Mouse (Mus musculus) cerebellum, adult 2 months (tissue): Measurements from ENCODE around the gene Hdac9. TPM values are rescaled to one million over a fixed set of nuclear protein-coding genes. Genes with fewer than 3 reads are reported as not detected.

Experiments used
- DNase-seq, 2 experiments: peaks; one replicate each; pipeline ENCODE4 v3.0.0; 2021
- H3K27ac ChIP-seq: fragments of 200-500 bp; 2 replicates; pipeline ENCODE4 v1.5.1; 2012; ENCODE audit warnings: low read length, control low read depth, inconsistent platforms; ENCODE audit not compliant: insufficient read depth
- H3K27me3 ChIP-seq: fragments of 200-500 bp; 2 replicates; pipeline ENCODE4 v1.6.1; 2012; ENCODE audit warnings: inconsistent platforms, mild to moderate bottlenecking, low read length, moderate library complexity; ENCODE audit not compliant: control insufficient read depth, insufficient read depth
- H3K4me1 ChIP-seq: fragments of 200-500 bp; 2 replicates; pipeline ENCODE4 v1.6.1; 2011; ENCODE audit warnings: low read length; ENCODE audit not compliant: control insufficient read depth, insufficient read depth
- H3K4me3 ChIP-seq: fragments of 200-500 bp; replicated peaks from 2 replicates; pipeline ENCODE3; 2011; ENCODE audit warnings: mild to moderate bottlenecking, low read depth, low read length, control low read depth; ENCODE audit not compliant: insufficient read depth
- CTCF ChIP-seq: fragments of 200-500 bp; IDR thresholded peaks from 2 replicates; pipeline ENCODE4 v1.5.1; 2011; ENCODE audit warnings: low read depth, mild to moderate bottlenecking, control low read depth, low read length, moderate library complexity, borderline replicate concordance; ENCODE audit not compliant: insufficient read depth
- POLR2A ChIP-seq: fragments of 200-500 bp; IDR thresholded peaks from 2 replicates; pipeline ENCODE4 v1.6.1; 2011; ENCODE audit warnings: low read length, control low read depth, borderline replicate concordance; ENCODE audit not compliant: insufficient read depth
- WGBS: fragments of 180-500 bp; shearing (Covaris S2); methylation state at CpG from one replicate; pipeline ENCODE4 v1.1.7; 2018; 5-methylcytosine and 5-hydroxymethylcytosine counted together
- polyA plus RNA-seq: library from polyadenylated mRNA; depleted of rRNA; stranded (reverse); fragments of >200 nt; gene quantifications from 2 replicates; pipeline ENCODE4 v1.2.3, GENCODE M21; 2012

Gene Hdac9
- polyA plus RNA-seq, 1 experiment = 9.3 TPM

DNA sequence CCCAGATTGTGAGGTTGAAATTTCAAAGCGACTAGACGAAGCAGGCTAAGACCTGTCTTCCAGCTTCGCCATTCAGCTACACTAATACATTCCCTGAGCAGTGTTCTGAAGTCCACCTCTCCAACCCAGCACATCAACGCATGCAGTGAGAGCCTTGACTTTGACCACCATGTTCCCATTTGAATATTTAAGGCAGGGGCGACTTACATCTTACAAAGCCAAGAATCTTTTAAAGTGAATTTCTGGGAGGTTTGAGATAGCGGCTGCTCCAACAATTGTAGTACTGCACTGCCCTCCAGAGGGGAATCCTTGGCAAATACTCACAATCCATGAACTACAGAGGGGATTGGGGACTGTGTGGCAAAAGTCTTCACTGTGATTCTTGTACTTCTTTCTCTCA lies 258.8 kb downstream of the Hdac9 start:
- DNase-seq = peak; percentile 15 to 29
- Histone ChIP-seq H3K4me3 (no peak overlapping the region), H3K27me3 (no peaks in the 10 kb centered on the region), H3K4me1 (no peaks in the 10 kb centered on the region), H3K27ac (no peak overlapping the region)
- TF ChIP-seq CTCF = peak; percentile 46
- TF ChIP-seq POLR2A = no peak
- WGBS = 35% methylated on average over 6 of the region's 6 CpGs

DNA sequence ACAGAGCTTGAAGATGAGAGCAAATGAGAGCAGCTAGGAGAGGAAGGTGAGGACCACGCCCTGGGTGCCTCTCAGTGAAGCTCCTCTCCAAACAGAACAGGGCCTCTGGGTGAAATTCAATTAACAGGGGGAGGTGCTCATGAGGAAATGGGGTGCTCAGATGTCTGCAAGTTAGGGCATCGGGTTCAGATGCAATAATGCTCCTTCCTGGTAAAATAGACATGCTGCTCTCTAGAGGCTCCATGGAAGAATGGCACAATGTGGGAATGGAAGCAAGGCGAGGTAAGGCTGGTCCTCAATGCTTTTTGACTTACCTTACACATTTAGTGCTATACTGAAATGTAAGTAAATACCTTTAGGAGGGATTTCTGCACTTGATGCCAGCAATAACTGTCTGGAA lies 263.3 kb downstream of the Hdac9 start:
- no peak for DNase-seq
- Histone ChIP-seq H3K4me1 (no peaks in the 10 kb centered on the region), H3K27ac (no peak overlapping the region), H3K4me3 (no peak overlapping the region), H3K27me3 (no peaks in the 10 kb centered on the region)
- 30% methylated on average over 3 of the region's 3 CpGs for WGBS
- TF ChIP-seq CTCF (peak; percentile 29; the same call in 1 of the 2 replicates), POLR2A (no peak)

DNA sequence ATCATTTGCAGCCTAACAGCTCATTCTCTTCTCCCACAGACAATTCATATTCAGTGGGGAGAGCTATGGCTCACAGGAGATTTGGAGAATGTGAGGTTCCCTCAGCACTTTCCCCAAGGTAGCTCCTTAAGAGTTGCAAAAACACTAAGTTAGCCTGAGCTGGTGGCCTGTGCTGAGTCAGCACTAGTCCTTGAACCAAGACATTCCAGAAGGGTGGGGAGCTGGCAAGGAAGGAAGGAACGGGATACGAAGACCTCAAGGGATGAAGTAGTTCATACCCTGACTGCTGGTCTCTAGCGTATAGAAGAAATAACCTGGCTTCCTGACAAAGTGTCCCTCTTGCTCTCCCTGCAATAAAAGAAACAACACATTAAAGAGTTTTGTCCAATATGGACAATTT lies 268.1 kb downstream of the Hdac9 start:
- Histone ChIP-seq H3K27me3 (no peaks in the 10 kb centered on the region), H3K27ac (no peak overlapping the region), H3K4me3 (no peak overlapping the region), H3K4me1 (no peaks in the 10 kb centered on the region)
- no peak for TF ChIP-seq CTCF
- 55% methylated on average over 3 of the region's 3 CpGs for WGBS
- DNase-seq = no peak

DNA sequence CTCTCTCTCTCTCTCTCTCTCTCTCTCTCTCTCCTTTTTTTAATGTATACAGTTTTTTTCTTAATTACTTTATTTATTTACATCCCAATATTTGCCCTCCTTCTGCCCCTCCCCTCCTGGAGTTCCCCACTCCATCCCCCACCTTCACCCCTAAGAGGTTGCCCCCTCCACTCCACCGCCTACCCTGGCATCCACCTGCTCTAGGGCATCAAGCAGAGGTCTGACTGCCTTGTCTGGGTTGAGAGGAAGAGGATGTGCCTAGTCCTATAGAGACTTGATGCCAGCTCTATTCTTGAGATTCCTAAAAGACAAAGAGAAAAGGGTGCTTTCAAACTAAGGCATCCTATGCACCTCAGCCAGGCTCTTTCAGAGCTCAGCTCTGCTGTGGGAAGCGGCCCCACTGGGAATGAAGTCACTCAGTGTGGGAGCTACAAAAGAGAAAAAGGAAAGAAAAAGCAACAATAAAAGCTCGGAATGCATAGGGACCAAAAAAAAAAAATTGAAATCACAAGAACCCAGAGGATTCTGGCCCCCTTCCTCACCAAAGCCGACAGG lies 275.1 kb downstream of the Hdac9 start:
- TF ChIP-seq POLR2A (no peak), CTCF (no peak)
- Histone ChIP-seq H3K27ac (no peak overlapping the region), H3K27me3 (no peaks in the 10 kb centered on the region), H3K4me1 (no peaks in the 10 kb centered on the region), H3K4me3 (no peak overlapping the region)
- WGBS = 63% methylated on average over 4 of the region's 4 CpGs
- no peak for DNase-seq

DNA sequence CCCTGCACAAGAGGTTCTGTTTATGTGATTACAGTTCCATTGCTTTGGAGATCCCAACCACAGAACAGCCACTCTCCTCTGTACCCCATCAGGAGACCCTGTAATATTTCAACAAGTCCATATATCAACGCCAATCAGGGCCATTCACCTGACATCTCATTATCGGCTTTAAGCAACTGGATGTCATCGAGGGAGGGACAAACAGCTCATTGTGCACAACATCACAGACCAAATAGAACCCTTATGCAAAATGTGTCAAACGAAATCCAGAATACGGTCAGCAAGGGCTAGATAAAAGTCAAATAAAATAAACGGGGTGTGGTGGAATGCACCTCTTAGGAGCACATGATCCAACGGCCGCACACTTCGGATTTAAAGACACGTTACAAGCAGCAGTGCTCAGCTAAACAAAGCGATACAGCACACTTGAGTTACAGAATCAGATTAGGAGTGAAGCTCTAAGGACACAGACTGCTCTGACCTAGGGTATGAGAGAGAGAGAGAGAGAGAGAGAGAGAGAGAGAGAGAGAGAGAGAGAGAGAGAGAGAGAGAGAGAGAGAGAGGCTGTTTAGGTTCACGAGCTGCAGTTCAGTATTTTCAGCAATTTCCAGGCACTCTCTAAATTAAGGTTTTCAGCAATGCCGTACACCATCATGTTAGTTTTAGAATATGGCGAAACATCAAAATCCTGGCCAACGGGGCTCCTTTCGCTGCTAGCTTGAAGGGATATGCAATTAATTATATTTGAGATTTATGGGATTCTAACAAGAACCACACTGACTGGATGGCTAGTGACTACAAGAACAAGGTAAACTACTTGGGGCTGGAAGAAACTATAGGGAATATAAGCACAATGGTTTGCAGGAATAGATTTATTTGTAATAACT lies 279.4 kb downstream of the Hdac9 start:
- 89% methylated on average over 16 of the region's 16 CpGs for WGBS
- DNase-seq = no peak
- Histone ChIP-seq H3K4me1 (no peaks in the 10 kb centered on the region), H3K27ac (no peak overlapping the region), H3K27me3 (no peaks in the 10 kb centered on the region), H3K4me3 (no peak overlapping the region)
- no peak for TF ChIP-seq CTCF
- TF ChIP-seq POLR2A = no peak

DNA sequence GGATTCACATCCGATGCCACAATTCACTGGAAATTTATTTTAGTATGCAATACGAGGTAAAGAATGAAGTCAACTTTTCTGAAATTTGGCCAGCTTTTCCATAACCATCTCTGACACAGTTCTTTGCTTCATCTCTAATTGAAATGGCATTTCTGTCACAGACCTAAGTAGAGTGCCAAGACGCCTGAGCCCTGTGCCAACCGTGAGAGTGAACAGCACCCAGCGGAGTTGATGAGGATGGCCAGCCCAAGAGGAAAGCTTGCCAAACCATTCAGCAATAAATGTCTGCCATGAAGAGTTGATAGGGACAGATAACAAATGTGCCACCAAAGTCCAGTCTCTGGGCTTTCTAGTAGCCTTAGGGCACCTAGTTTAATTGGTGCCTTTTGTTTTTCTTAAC lies 297.8 kb downstream of the Hdac9 start:
- TF ChIP-seq CTCF (no peak), POLR2A (no peak)
- Histone ChIP-seq H3K4me1 (no peaks in the 10 kb centered on the region; the same call in 1 of the 2 replicates), H3K27ac (no peak overlapping the region), H3K27me3 (no peaks in the 10 kb centered on the region), H3K4me3 (no peak overlapping the region)
- peak in 1 of 2 experiments; percentile 3 for DNase-seq
- WGBS = 10% methylated on average over 5 of the region's 5 CpGs

DNA sequence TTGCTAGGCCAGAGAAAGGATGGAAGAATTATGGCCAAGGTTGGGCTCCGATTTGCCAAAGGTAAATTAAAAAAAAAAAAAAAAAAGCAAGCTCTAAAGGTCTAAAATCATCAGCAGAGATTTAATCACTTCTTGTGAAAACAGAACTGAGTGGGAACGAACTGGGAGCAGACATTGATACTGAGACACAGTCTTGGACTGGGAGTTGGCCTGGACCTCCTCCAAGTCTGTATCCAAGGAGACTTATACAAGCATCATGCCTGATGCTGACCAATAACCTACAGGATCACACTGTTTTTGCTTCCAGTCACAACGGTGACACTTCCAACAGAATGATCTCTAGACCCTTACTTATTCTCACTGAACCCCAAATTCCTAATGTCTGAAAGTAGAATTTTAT lies 298.6 kb downstream of the Hdac9 start:
- Histone ChIP-seq H3K4me1 (no peaks in the 10 kb centered on the region; the same call in 1 of the 2 replicates), H3K4me3 (no peak overlapping the region), H3K27ac (no peak overlapping the region), H3K27me3 (no peaks in the 10 kb centered on the region)
- DNase-seq = no peak
- 13% methylated on average over 3 of the region's 3 CpGs for WGBS
- TF ChIP-seq CTCF (no peak), POLR2A (no peak)

DNA sequence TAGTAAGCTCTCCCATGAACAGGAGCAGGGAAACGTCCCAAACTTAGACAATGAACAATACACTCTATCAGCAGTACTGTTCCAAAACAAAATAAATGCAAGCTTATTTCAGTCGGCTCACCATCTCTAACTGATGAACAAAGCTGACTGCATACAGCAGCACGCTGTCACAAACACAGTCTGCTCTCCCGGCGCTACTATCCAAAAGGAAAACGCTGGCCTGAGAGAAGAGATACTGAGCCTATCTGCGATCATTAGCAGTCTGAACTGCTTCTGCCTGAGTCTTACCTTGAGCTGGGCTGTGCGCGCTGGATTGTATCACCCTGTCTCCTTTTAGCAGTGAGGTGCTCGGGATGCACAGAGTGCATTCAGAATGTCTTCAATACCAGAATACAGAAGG lies 299.1 kb downstream of the Hdac9 start:
- H3K4me3 ChIP-seq = no peak overlapping the region
- 0 out of 2 replicates have a peak overlapping the region, but pooled peaks have one; percentile 13 for H3K27ac ChIP-seq
- no peak for DNase-seq
- H3K4me1 ChIP-seq = no peaks in the 10 kb centered on the region; the same call in 1 of the 2 replicates
- no peaks in the 10 kb centered on the region for H3K27me3 ChIP-seq
- WGBS = 21% methylated on average over 10 of the region's 10 CpGs
- TF ChIP-seq CTCF (no peak), POLR2A (no peak)
